Mouse (Mus musculus) olfactory bulb, adult 2 months (tissue): Measurements from ENCODE around the gene Atg16l1.

Experiments used
- CTCF ChIP-seq: fragments of 200-500 bp; IDR thresholded peaks from 2 replicates; pipeline ENCODE4 v1.5.1; 2012; ENCODE audit warnings: low read depth, mild to moderate bottlenecking, low read length, moderate library complexity; ENCODE audit not compliant: insufficient read depth
- POLR2A ChIP-seq: fragments of 200-500 bp; IDR thresholded peaks from 2 replicates; pipeline ENCODE4 v1.6.1; 2012; ENCODE audit warnings: mild to moderate bottlenecking, low read depth, low read length, moderate library complexity; ENCODE audit not compliant: insufficient read depth

- TF ChIP-seq POLR2A (no peak), CTCF (no peak)
Measured at GRCm38 (mm10) chr1:87706361-87706760, 49.3 kb upstream of the Atg16l1 start.
